Mouse (Mus musculus) MEL (cell line): Measurements from ENCODE around the gene Styx. TPM values are rescaled to one million over a fixed set of nuclear protein-coding genes. Genes with fewer than 3 reads are reported as not detected.

Source experiments
- DNase-seq: peaks from one replicate; pipeline ENCODE4 v3.0.0; 2011; ENCODE audit warnings: low read depth, low spot score
- H3K27ac ChIP-seq: 2 replicates; pipeline ENCODE4 v1.5.1; 2012; ENCODE audit warnings: low read depth, mild to moderate bottlenecking, control low read depth, low read length, moderate library complexity; ENCODE audit not compliant: control insufficient read depth
- H3K27me3 ChIP-seq, 2 experiments: fragments of 150-350 bp in 1 of 2; sonication (generic) in 1 of 2; 2 replicates each; pipeline ENCODE4 v1.6.1; 2012; ENCODE audit warnings: low read length in 2 of 2, mild to moderate bottlenecking in 2 of 2, improper control_type of control experiment in 1 of 2, moderate library complexity in 1 of 2; ENCODE audit not compliant: insufficient read depth in 2 of 2, control insufficient read depth in 1 of 2
- H3K36me3 ChIP-seq, 2 experiments: 2 replicates each; pipeline ENCODE4 v1.6.1; 2012 to 2014; ENCODE audit warnings: low read length in 2 of 2, improper control_type of control experiment in 1 of 2, inconsistent platforms in 1 of 2, mild to moderate bottlenecking in 1 of 2; ENCODE audit not compliant: insufficient read depth in 2 of 2, control insufficient read depth in 1 of 2
- H3K4me1 ChIP-seq, 2 experiments: fragments of 150-350 bp in 1 of 2; sonication (generic) in 1 of 2; 2 replicates each; pipeline ENCODE4 v1.6.1; 2012; ENCODE audit warnings: low read length in 2 of 2, improper control_type of control experiment in 1 of 2, mild to moderate bottlenecking in 1 of 2; ENCODE audit not compliant: insufficient read depth in 2 of 2, control insufficient read depth in 1 of 2
- H3K4me3 ChIP-seq, 2 experiments: fragments of 150-350 bp in 1 of 2; sonication (generic) in 1 of 2; 2 replicates each; pipeline ENCODE4 v1.5.1; 2012; ENCODE audit warnings: low read depth in 2 of 2, low read length in 2 of 2, mild to moderate bottlenecking in 2 of 2, moderate library complexity in 2 of 2, control low read depth in 1 of 2, improper control_type of control experiment in 1 of 2; ENCODE audit not compliant: control insufficient read depth in 1 of 2, insufficient read depth in 1 of 2
- H3K79me2 ChIP-seq: 2 replicates; pipeline ENCODE4 v1.6.1; 2012; ENCODE audit warnings: mild to moderate bottlenecking, low read length, moderate library complexity; ENCODE audit not compliant: control insufficient read depth, poor library complexity, insufficient read depth
- H3K9ac ChIP-seq: 2 replicates; pipeline ENCODE4 v1.6.1; 2012; ENCODE audit warnings: low read depth, mild to moderate bottlenecking, control low read depth, low read length, moderate library complexity; ENCODE audit not compliant: control insufficient read depth, poor library complexity, severe bottlenecking
- H3K9me3 ChIP-seq: fragments of 150-350 bp; sonication (generic); replicated peaks from 2 replicates; pipeline ENCODE4 v1.6.1; 2012; ENCODE audit warnings: mild to moderate bottlenecking, low read length, improper control_type of control experiment, moderate library complexity; ENCODE audit not compliant: insufficient read depth
- CHD2 ChIP-seq: IDR thresholded peaks from 2 replicates; pipeline ENCODE4 v1.6.1; 2011; ENCODE audit warnings: low read length, improper control_type of control experiment
- CTCF ChIP-seq, 3 experiments: IDR thresholded peaks in 2 of 3; conservative IDR thresholded peaks in 1 of 3; 2 replicates each; pipeline ENCODE4 v1.5.1; 2011 to 2012; ENCODE audit warnings: low read length in 3 of 3, low read depth in 2 of 3, mild to moderate bottlenecking in 2 of 3, improper control_type of control experiment in 1 of 3, inconsistent platforms in 1 of 3, mixed read lengths in 1 of 3, moderate library complexity in 1 of 3; ENCODE audit not compliant: control insufficient read depth in 1 of 3, insufficient read depth in 1 of 3, poor library complexity in 1 of 3, severe bottlenecking in 1 of 3
- E2F4 ChIP-seq: IDR thresholded peaks from 2 replicates; pipeline ENCODE4 v1.6.1; 2011; ENCODE audit warnings: low read depth, low read length, improper control_type of control experiment, borderline replicate concordance
- EP300 ChIP-seq, 2 experiments: IDR thresholded peaks; 2 replicates each; pipeline ENCODE4 v1.6.1; 2011; ENCODE audit warnings: improper control_type of control experiment in 2 of 2, low read length in 2 of 2, low read depth in 1 of 2, mild to moderate bottlenecking in 1 of 2
- ETS1 ChIP-seq: IDR thresholded peaks from 2 replicates; pipeline ENCODE4 v1.6.1; 2012; ENCODE audit warnings: low read depth, mild to moderate bottlenecking, inconsistent platforms, low read length, improper control_type of control experiment, moderate library complexity
- GABPA ChIP-seq: IDR thresholded peaks from 2 replicates; pipeline ENCODE4 v1.6.1; 2012; ENCODE audit warnings: low read depth, mild to moderate bottlenecking, inconsistent platforms, low read length, improper control_type of control experiment, moderate library complexity
- HCFC1 ChIP-seq: IDR thresholded peaks from 2 replicates; pipeline ENCODE4 v1.6.1; 2012; ENCODE audit warnings: low read depth, mild to moderate bottlenecking, inconsistent platforms, low read length, improper control_type of control experiment, moderate library complexity
- JUND ChIP-seq: IDR thresholded peaks from 2 replicates; pipeline ENCODE4 v1.6.1; 2011; ENCODE audit warnings: low read depth, mild to moderate bottlenecking, improper control_type of control experiment, low read length
- KAT2A ChIP-seq: conservative IDR thresholded peaks from 2 replicates; pipeline ENCODE4 v1.6.1; 2012; ENCODE audit warnings: low read depth, low read length, improper control_type of control experiment, inconsistent platforms
- MAFK ChIP-seq: IDR thresholded peaks from 2 replicates; pipeline ENCODE4 v1.6.1; 2011; ENCODE audit warnings: low read depth, mild to moderate bottlenecking, low read length, improper control_type of control experiment, borderline replicate concordance
- MEF2A ChIP-seq: IDR thresholded peaks from 2 replicates; pipeline ENCODE4 v1.6.1; 2014; ENCODE audit warnings: low read depth, mild to moderate bottlenecking, inconsistent platforms, low read length, improper control_type of control experiment; ENCODE audit not compliant: poor library complexity, insufficient replicate concordance, severe bottlenecking; ENCODE audit errors: extremely low read depth
- MXI1 ChIP-seq: IDR thresholded peaks from 2 replicates; pipeline ENCODE4 v1.6.1; 2011; ENCODE audit warnings: mild to moderate bottlenecking, low read depth, low read length, improper control_type of control experiment
- MYB ChIP-seq: IDR thresholded peaks from 2 replicates; pipeline ENCODE4 v1.6.1; 2011; ENCODE audit warnings: mild to moderate bottlenecking, low read depth, low read length, improper control_type of control experiment
- MYC ChIP-seq: IDR thresholded peaks from 2 replicates; pipeline ENCODE4 v1.6.1; 2011; ENCODE audit warnings: low read depth, mild to moderate bottlenecking, low read length, improper control_type of control experiment, moderate library complexity
- NELFE ChIP-seq: IDR thresholded peaks from 2 replicates; pipeline ENCODE4 v1.6.1; 2011; ENCODE audit warnings: low read depth, low read length, improper control_type of control experiment
- NRF1 ChIP-seq: IDR thresholded peaks from 2 replicates; pipeline ENCODE4 v1.6.1; 2014; ENCODE audit warnings: low read depth, mild to moderate bottlenecking, inconsistent platforms, low read length, improper control_type of control experiment, moderate library complexity; ENCODE audit not compliant: poor library complexity, insufficient read depth, severe bottlenecking
- POLR2A ChIP-seq, 2 experiments: IDR thresholded peaks; 2 replicates each; pipeline ENCODE4 v1.6.1; 2011 to 2012; ENCODE audit warnings: low read length in 2 of 2, mild to moderate bottlenecking in 2 of 2, control low read depth in 1 of 2, improper control_type of control experiment in 1 of 2, low read depth in 1 of 2, moderate library complexity in 1 of 2; ENCODE audit not compliant: control insufficient read depth in 1 of 2, insufficient read depth in 1 of 2, poor library complexity in 1 of 2
- POLR2AphosphoS5 ChIP-seq: IDR thresholded peaks from 2 replicates; pipeline ENCODE4 v1.6.1; 2012; ENCODE audit warnings: low read depth, borderline replicate concordance, mild to moderate bottlenecking, inconsistent platforms, low read length, moderate library complexity, mixed read lengths
- RAD21 ChIP-seq: IDR thresholded peaks from 2 replicates; pipeline ENCODE4 v1.6.1; 2011; ENCODE audit warnings: mild to moderate bottlenecking, low read depth, low read length, improper control_type of control experiment
- SMC3 ChIP-seq: IDR thresholded peaks from 2 replicates; pipeline ENCODE4 v1.6.1; 2011; ENCODE audit warnings: low read depth, low read length, improper control_type of control experiment
- TAL1 ChIP-seq: IDR thresholded peaks from 2 replicates; pipeline ENCODE4 v1.6.1; 2012; ENCODE audit warnings: mild to moderate bottlenecking, inconsistent platforms, low read length, moderate library complexity, mixed read lengths
- TBP ChIP-seq: IDR thresholded peaks from 2 replicates; pipeline ENCODE4 v1.8.0; 2011; ENCODE audit warnings: low read depth, low read length, improper control_type of control experiment
- TCF12 ChIP-seq: IDR thresholded peaks from 2 replicates; pipeline ENCODE4 v1.6.1; 2014; ENCODE audit warnings: low read depth, mild to moderate bottlenecking, inconsistent platforms, low read length, improper control_type of control experiment, moderate library complexity
- ZC3H11A ChIP-seq: IDR thresholded peaks from 2 replicates; pipeline ENCODE4 v1.6.1; 2012; ENCODE audit warnings: low read depth, mild to moderate bottlenecking, inconsistent platforms, low read length, improper control_type of control experiment
- ZKSCAN1 ChIP-seq: IDR thresholded peaks from 2 replicates; pipeline ENCODE4 v1.6.1; 2012; ENCODE audit warnings: low read depth, mild to moderate bottlenecking, inconsistent platforms, low read length, improper control_type of control experiment, moderate library complexity
- ZNF384 ChIP-seq: IDR thresholded peaks from 2 replicates; pipeline ENCODE4 v1.6.1; 2012; ENCODE audit warnings: low read depth, mild to moderate bottlenecking, inconsistent platforms, low read length, improper control_type of control experiment
- polyA plus RNA-seq, 2 experiments: library from polyadenylated mRNA; stranded (reverse) in 1 of 2; unstranded in 1 of 2; fragments of >175 nt in 1 of 2; fragments of >200 nt in 1 of 2; gene quantifications; 2 replicates each; pipeline versions ENCODE4 v1.2.1 to v1.2.4; 2012; ENCODE audit warnings: low replicate concordance in 2 of 2, low read depth in 1 of 2; ENCODE audit not compliant: insufficient read length in 2 of 2, insufficient read depth in 1 of 2, missing spikeins in 1 of 2
- total RNA-seq: library from RNA; depleted of rRNA; stranded (reverse); fragments of 300-350 nt; gene quantifications from 2 replicates; pipeline ENCODE4 v1.2.3, GENCODE M21; 2012

Styx gene
- total and polyA plus RNA-seq, 3 experiments, result 18.0 to 27.2 TPM; not detected in 1

DNA sequence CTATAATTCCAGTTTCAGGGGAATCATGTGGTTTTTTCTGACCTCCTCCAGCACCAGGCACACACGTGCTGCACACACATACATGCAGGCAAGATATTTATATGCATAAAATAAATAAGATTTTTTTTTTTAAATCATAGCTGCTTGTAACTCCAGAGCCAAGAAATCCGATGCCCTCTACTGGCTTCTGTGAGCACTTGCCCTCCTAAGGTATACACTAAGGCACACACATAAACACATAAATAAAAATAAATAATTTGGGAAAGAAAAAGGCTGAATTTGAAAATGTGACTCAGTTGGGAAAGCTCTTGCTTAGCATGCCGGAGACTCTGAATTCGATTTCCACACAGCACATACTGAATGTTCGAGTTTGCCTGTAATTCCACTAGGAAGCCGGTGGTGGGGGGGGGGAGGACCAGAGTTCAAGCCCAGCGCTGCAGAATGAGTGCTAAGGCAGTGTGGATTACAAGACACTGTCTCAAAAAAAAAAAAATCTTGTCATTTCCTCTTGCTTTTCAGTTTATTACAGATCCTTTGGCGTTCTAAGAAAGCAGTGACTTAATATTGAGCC is 21.8 kb upstream of the Styx start:
- TF ChIP-seq HCFC1 (no peak), MAFK (no peak), ETS1 (no peak), ZNF384 (peak; percentile 83), SMC3 (no peak), MXI1 (no peak), MYB (no peak), GABPA (no peak), CTCF (IDR thresholded peaks at IDR 0.05 in 2 of 3, conservative IDR thresholded peaks at IDR 0.05 in 1 of 3; ENCODE audit: control insufficient read depth in 1 of 3, insufficient read depth in 1 of 3, low read depth in 2 of 3, low read length in 3 of 3, poor library complexity in 1 of 3, severe bottlenecking in 1 of 3) (peak in 2 of 3 experiments; percentile 22 to 43; a peak in 3 of 6 replicates), JUND (no peak), NELFE (no peak), POLR2A (IDR thresholded peaks at IDR 0.05; ENCODE audit: control insufficient read depth in 1 of 2, insufficient read depth in 1 of 2, low read depth in 1 of 2, low read length in 2 of 2, poor library complexity in 1 of 2) (no peak), ZC3H11A (no peak), TCF12 (no peak), KAT2A (no peak), ZKSCAN1 (no peak), NRF1 (no peak), E2F4 (no peak), RAD21 (no peak), CHD2 (no peak), TAL1 (no peak), MYC (peak; percentile 63; the same call in 1 of the 2 replicates), EP300 (IDR thresholded peaks at IDR 0.05; ENCODE audit: low read depth in 1 of 2, low read length in 2 of 2) (no peak), POLR2AphosphoS5 (no peak), MEF2A (no peak), TBP (no peak)
- peak; percentile 72 for DNase-seq
- Histone ChIP-seq H3K4me3 (peak overlapping the region; percentile 35 to 46), H3K36me3 (peaks cover 11 to 41% of the 10 kb centered on the region in 2 experiments), H3K9me3 (no peaks in the 10 kb centered on the region), H3K79me2 (peaks cover 21% of the 10 kb centered on the region), H3K4me1 (peaks cover 17 to 21% of the 10 kb centered on the region in 2 experiments), H3K27ac (peak overlapping the region; percentile 87), H3K9ac (peak overlapping the region; percentile 56), H3K27me3 (no peaks in the 10 kb centered on the region)
